Mouse (Mus musculus): ENCODE measurements around the gene Rpl29.

DNA sequence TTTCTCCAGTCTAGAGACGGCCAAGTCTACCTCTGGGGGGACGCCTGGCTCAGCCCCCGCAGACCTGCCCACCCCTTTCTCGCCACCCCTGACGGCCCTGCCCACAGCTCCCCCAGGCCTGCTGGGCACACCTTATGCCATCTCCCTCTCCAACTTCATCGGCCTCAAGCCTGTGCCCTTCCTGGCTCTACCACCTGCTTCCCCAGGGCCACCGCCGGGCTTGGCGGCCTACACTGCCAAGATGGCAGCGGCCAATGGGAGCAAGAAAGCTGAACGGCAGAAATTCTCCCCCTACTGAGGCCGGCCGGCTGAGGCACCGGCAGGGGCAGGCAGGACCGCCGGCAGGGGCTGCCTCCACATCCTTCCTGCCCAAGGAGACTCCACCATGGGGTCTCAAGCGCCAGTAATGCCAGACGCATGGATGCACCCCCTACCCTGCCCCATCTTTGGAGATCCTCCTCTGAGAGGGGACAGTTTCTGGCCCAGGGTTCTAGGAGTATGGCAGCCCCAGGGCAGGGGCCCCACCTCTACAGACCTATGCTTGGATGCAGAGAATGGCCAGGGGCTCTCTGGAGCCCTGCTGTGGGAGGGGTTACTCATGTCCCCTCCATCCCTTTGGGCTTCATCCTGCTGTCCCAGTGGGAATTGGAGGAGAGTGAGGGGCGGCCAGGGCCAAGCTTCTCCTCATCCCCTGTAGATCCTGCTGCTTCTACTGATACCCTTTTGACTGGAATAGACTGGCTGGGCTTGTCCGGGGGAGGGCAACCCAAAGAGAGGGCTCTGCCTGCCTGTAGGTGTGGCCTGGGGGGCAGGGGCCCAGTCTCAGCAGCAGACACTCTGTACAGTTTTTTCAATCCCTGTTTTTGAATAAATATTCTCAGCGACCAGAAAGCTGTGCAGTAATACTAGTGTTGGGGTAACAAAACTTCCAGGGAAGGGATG lies 34.1 kb downstream of the Rpl29 start:
- TF ChIP-seq USF1 (IDR thresholded peaks at IDR 0.05; ENCODE audit: low read depth, low read length) (no peak), ZC3H11A (IDR thresholded peaks at IDR 0.05; ENCODE audit: low read depth, low read length) (no peak), EP300 (IDR thresholded peaks at IDR 0.05; ENCODE audit: low read length) (no peak), NRF1 (IDR thresholded peaks at IDR 0.05; ENCODE audit: low read depth, low read length) (no peak), CTCF (conservative IDR thresholded peaks at IDR 0.05 in 1 of 2, IDR thresholded peaks at IDR 0.05 in 1 of 2; ENCODE audit: low read depth in 2 of 2, low read length in 2 of 2) (no peak), HCFC1 (IDR thresholded peaks at IDR 0.05; ENCODE audit: low read depth, low read length) (no peak)

Measured in CH12.LX (cell line).